Mouse (Mus musculus) ZHBTc4 (cell line): ENCODE measurements around the gene Tpst1.

ENCODE experiments used
- DNase-seq: peaks from one replicate; pipeline ENCODE4 v3.0.0-alpha.2; 2011; ENCODE audit warnings: low read depth, low spot score

The Tpst1 gene

GRCm38 (mm10) chr5:130185312-130185711 is 112.2 kb downstream of the Tpst1 start:
- DNase-seq, result no peak
